Mouse (Mus musculus) liver, embryonic 14.5 days (tissue): ENCODE results near the gene Rasef. TPM values are rescaled to one million over a fixed set of nuclear protein-coding genes. Genes with fewer than 3 reads are reported as not detected.

Source experiments
- ATAC-seq: fragments of 200-750 bp; cut with Nextera tagmentation; 2 replicates; pipeline ENCODE4 v1.8.0; 2017; ENCODE audit warnings: moderate number of reproducible peaks, mild to moderate bottlenecking, moderate library complexity; ENCODE audit not compliant: insufficient read depth
- DNase-seq, 3 experiments: peaks; one replicate each; pipeline ENCODE4 v3.0.0-alpha.2; 2012 to 2013; ENCODE audit warnings: low read depth in 3 of 3, low spot score in 3 of 3
- H3K27ac ChIP-seq: fragments of 300-500 bp; sonication (generic); 2 replicates; pipeline ENCODE4 v1.5.1; 2014; ENCODE audit warnings: moderate library complexity, mild to moderate bottlenecking, control low read depth, inconsistent platforms
- H3K27me3 ChIP-seq: fragments of 300-500 bp; sonication (generic); 2 replicates; pipeline ENCODE4 v1.6.1; 2014; ENCODE audit warnings: mild to moderate bottlenecking, low read length, moderate library complexity; ENCODE audit not compliant: control insufficient read depth, insufficient read depth
- H3K36me3 ChIP-seq: fragments of 300-500 bp; sonication (generic); replicated peaks from 2 replicates; pipeline ENCODE4 v1.6.1; 2014; ENCODE audit warnings: low read depth; ENCODE audit not compliant: control insufficient read depth, insufficient read depth
- H3K4me1 ChIP-seq, 2 experiments: fragments of 200-500 bp in 1 of 2; fragments of 300-500 bp in 1 of 2; sonication (generic) in 1 of 2; replicated peaks; 2 replicates each; pipeline ENCODE4 v1.6.1; 2012 to 2014; ENCODE audit warnings: antibody characterized with exemption in 1 of 2, inconsistent platforms in 1 of 2, low read length in 1 of 2; ENCODE audit not compliant: control insufficient read depth in 2 of 2, insufficient read depth in 2 of 2
- H3K4me2 ChIP-seq: fragments of 300-500 bp; sonication (generic); 2 replicates; pipeline ENCODE4 v1.6.1; 2014; ENCODE audit warnings: low read depth, mild to moderate bottlenecking, control low read depth, moderate library complexity
- H3K4me3 ChIP-seq, 2 experiments: fragments of 200-500 bp in 1 of 2; fragments of 300-500 bp in 1 of 2; sonication (generic) in 1 of 2; 2 replicates each; pipeline ENCODE4 v1.5.1; 2012 to 2014; ENCODE audit warnings: low read depth in 2 of 2, low read length in 2 of 2, mild to moderate bottlenecking in 2 of 2, control low read depth in 1 of 2, inconsistent platforms in 1 of 2, moderate library complexity in 1 of 2; ENCODE audit not compliant: insufficient read depth in 1 of 2
- H3K9ac ChIP-seq: fragments of 300-500 bp; sonication (generic); replicated peaks from 2 replicates; pipeline ENCODE4 v1.6.1; 2014; ENCODE audit warnings: mild to moderate bottlenecking, control low read depth, moderate library complexity
- H3K9me3 ChIP-seq: fragments of 300-500 bp; sonication (generic); 2 replicates; pipeline ENCODE4 v1.6.1; 2016; ENCODE audit warnings: low read length, mixed read lengths; ENCODE audit not compliant: control insufficient read depth
- CTCF ChIP-seq: IDR thresholded peaks from 2 replicates; pipeline ENCODE4 v1.5.1; 2016; ENCODE audit warnings: antibody characterized with exemption, low read depth, control low read depth
- EP300 ChIP-seq: IDR thresholded peaks from 2 replicates; pipeline ENCODE4 v1.6.1; 2016; ENCODE audit warnings: antibody characterized with exemption, low read depth
- WGBS: fragments of 180-500 bp; shearing (Covaris S2); extraction: QIAGEN DNeasy Blood & Tissue Kit; methylation state at CpG from one replicate; pipeline ENCODE4 v1.1.7; 2014; ENCODE audit not compliant: insufficient replicate concordance; 5-methylcytosine and 5-hydroxymethylcytosine counted together
- polyA plus RNA-seq, 2 experiments: library from polyadenylated mRNA; depleted of rRNA in 1 of 2; stranded (reverse) in 1 of 2; unstranded in 1 of 2; fragments of >200 nt; fragmentation: Nextera tagmentation in 1 of 2; extraction: Ambion mirVana in 1 of 2; gene quantifications; 2 replicates each; pipeline versions ENCODE4 v1.2.1 to v1.2.3; 2012 to 2014

Gene Rasef
- polyA plus RNA-seq (2012; rRNA removed) (not detected in 2 replicates), polyA plus RNA-seq (2014; fragmentation: Nextera tagmentation; extraction: Ambion mirVana) (0.10 TPM in 1 of 2 replicates, not detected in the other)

DNA sequence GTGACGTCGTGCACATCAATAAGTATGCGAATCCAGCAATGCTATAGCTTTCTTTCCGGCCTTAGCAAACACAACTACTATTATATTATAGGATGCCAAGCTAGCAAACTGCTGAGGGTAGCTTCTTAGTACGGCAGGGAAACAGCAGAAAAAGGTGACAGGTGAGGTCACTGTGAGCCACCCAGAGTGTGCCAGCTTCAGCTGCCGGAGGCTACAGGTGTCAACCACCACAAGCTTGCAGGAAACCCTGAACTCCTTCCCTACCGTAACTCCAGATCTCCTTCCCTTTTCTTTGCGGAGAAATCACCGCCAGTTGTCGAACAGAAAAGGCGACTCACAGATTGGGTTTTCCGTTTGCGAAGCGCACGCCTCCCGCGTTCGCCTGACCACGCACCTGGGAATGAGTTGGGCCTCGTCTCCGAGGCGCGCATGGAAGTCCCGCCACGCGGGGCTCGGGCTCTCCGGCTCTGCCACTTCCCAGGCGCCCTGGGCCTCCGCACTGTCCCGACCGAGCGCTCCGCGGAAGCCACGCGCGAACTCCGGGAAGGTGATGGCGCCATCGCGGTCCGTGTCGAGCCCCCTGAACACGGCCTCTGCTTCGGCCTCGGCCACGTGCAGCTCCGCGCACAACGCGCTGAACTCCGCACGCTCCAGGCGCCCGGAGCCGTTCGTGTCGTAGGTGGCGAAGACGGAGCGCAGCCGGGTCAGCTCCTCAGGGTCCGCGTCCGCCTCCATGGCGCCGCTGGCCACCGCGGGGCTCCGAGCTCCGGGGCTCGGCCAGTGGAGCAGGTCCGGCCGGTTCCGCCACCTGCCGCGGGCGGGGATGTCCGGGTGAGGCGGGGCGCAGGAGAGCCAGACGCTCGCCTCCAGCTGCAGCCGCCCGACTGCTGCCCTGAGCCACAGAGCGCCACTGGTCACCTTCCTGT is at the start of gene Rasef:
Gene Rasef (minus strand): TSS at position 735 of the 926 bp plus-strand sequence.
- Histone ChIP-seq H3K4me2 (peak within 1 kb of the TSS; percentile 43), H3K36me3 (no peaks in the 10 kb centered on the region), H3K9me3 (no peaks in the 10 kb centered on the region), H3K4me1 (no peaks in the 10 kb centered on the region), H3K4me3 (peak within 1 kb of the TSS in 1 of 2 experiments; percentile 16; a peak in 1 of 4 replicates), H3K9ac (no peak within 1 kb of the TSS), H3K27ac (no peak within 1 kb of the TSS), H3K27me3 (peaks cover 7% of the 10 kb centered on the region)
- DNase-seq (no peak), ATAC-seq (no peak)
- no peak for TF ChIP-seq CTCF
- no peak for TF ChIP-seq EP300
- 6% methylated on average over 84 of the region's 87 CpGs for WGBS

DNA sequence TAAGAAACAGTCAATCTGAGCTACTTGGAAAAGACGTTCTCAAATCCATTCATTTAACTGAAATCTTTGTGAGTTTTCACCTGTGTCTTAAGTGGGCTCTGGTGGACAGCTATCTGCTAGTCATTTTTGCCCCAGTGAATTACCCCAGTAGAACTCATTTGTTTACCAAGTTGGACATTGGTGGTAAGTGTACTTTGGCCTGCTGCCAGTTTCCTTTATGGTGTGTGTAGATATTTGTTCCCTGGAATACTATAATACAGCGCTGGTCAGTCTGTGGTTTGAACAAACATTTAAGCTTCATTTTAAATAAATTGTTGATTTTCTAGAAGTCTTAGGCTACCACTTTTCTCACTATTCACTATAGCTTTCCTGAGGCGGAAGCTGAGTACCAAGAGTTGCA is 35.8 kb upstream of the Rasef start:
- no peaks in the 10 kb centered on the region for H3K27me3 ChIP-seq
- no peaks in the 10 kb centered on the region for H3K9me3 ChIP-seq
- no peak for DNase-seq
- H3K9ac ChIP-seq, result no peak overlapping the region
- 64% methylated on average over 3 of the region's 3 CpGs for WGBS
- no peaks in the 10 kb centered on the region for H3K4me1 ChIP-seq
- H3K36me3 ChIP-seq, result no peaks in the 10 kb centered on the region
- TF ChIP-seq CTCF (no peak), EP300 (no peak)
- no peak overlapping the region for H3K27ac ChIP-seq
- ATAC-seq, result no peak
- no peak overlapping the region for H3K4me2 ChIP-seq
- H3K4me3 ChIP-seq, result no peak overlapping the region

DNA sequence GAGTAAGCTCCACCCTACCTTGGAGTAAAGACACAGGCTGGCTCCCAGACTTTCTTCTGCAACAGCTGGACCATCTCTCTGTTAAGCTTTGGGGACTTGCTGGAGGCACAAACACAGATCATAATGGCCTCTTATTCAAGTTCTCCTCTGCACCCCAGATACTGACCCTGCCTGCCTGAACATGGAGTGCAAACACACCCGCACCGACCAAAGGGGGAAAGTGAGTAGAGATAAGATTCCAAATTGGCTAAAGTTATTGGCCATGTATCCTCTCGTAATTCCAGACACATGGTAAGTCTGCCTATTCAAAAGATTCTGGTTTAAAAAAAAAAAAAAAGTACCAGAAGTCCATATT is 369 bp upstream of the Rasef start:
- 34% methylated on average over 3 of the region's 3 CpGs for WGBS
- Histone ChIP-seq H3K27me3 (peaks cover 7% of the 10 kb centered on the region), H3K4me2 (no peak overlapping the region; the same call in 1 of the 2 replicates), H3K27ac (no peak overlapping the region), H3K9ac (no peak overlapping the region), H3K9me3 (no peaks in the 10 kb centered on the region), H3K36me3 (no peaks in the 10 kb centered on the region), H3K4me1 (no peaks in the 10 kb centered on the region), H3K4me3 (no peak overlapping the region)
- DNase-seq, result no peak
- ATAC-seq, result no peak
- TF ChIP-seq CTCF (no peak), EP300 (no peak)

DNA sequence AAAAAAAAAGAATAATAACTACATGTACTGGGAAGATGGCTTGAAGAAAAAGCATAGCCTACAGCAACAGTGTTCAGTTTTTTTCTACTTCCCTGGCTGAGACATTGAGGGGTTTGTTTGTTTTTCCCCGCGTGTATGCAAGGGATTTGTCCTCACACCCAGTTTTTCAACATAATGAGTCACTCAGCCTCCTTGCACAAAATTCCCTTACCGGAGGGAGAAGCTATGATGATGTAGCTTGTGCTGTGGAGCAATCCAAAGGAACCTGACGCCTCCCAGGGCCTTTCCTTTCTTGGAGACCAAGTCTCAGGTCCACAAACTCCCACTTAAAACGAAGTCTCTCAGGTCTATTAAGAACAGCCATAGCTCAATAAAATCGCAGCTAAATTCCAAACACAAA is 1.3 kb downstream of the Rasef start:
- H3K36me3 ChIP-seq, result no peaks in the 10 kb centered on the region
- no peak for ATAC-seq
- no peak overlapping the region for H3K4me2 ChIP-seq
- no peak overlapping the region for H3K27ac ChIP-seq
- H3K27me3 ChIP-seq, result peaks cover 7% of the 10 kb centered on the region
- WGBS, result 45% methylated on average over 6 of the region's 6 CpGs
- no peak overlapping the region for H3K4me3 ChIP-seq
- H3K4me1 ChIP-seq, result no peaks in the 10 kb centered on the region
- no peak overlapping the region for H3K9ac ChIP-seq
- TF ChIP-seq EP300, result no peak
- TF ChIP-seq CTCF, result no peak
- no peaks in the 10 kb centered on the region for H3K9me3 ChIP-seq
- DNase-seq, result no peak

DNA sequence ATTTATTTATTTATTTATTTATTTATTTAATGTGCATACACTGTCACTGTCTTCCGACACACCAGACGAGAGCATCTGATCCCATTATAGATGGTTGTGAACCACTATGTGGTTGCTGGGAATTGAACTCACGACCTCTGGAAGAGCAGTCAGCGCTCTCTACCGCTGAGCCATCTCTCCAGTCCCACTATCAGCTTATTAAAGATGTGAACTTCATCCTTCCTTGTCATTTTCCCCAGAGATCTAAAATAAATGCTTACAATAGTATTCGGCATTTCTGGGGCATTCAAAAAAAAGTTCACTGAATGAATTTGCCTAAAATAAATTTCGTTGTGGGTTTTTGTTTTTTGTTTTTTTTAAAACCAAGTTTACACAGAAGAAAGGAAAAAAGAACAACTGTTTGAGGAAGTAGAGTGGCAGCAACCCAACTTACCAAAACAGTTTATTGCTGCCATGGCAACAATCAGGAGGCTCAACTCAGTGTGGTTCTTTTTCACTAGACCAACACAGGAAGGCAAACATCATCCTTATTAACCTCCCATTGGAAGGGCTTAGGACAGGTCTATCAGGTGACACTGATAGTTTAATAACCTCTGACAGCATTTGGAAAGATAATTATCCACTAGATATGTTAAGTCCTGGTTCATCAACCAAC is 2.6 kb downstream of the Rasef start:
- WGBS, result 58% methylated on average over 7 of the region's 7 CpGs
- H3K9ac ChIP-seq, result no peak overlapping the region
- H3K4me3 ChIP-seq, result no peak overlapping the region
- H3K27me3 ChIP-seq, result peaks cover 7% of the 10 kb centered on the region
- H3K4me2 ChIP-seq, result no peak overlapping the region
- H3K9me3 ChIP-seq, result no peaks in the 10 kb centered on the region
- ATAC-seq (no peak), DNase-seq (no peak)
- H3K27ac ChIP-seq, result no peak overlapping the region
- H3K36me3 ChIP-seq, result no peaks in the 10 kb centered on the region
- TF ChIP-seq EP300 (no peak), CTCF (no peak)
- no peaks in the 10 kb centered on the region for H3K4me1 ChIP-seq
